Mouse (Mus musculus) CH12.LX (cell line): ENCODE results near the gene Cage1. TPM values are rescaled to one million over a fixed set of nuclear protein-coding genes. Genes with fewer than 3 reads are reported as not detected.

Source experiments
- DNase-seq: peaks from one replicate; pipeline ENCODE4 v3.0.0-alpha.2; 2013; ENCODE audit errors: extremely low read depth
- H3K27ac ChIP-seq: 2 replicates; pipeline ENCODE4 v1.5.1; 2012; ENCODE audit warnings: low read depth, mild to moderate bottlenecking, control low read depth, moderate library complexity; ENCODE audit not compliant: insufficient read depth
- H3K27me3 ChIP-seq: replicated peaks from 2 replicates; pipeline ENCODE3; 2012; ENCODE audit warnings: inconsistent platforms
- H3K36me3 ChIP-seq, 2 experiments: replicated peaks in 1 of 2; 2 replicates each; pipeline versions ENCODE3 to v1.6.1; 2012; ENCODE audit warnings: inconsistent platforms in 1 of 2, low read length in 1 of 2, mild to moderate bottlenecking in 1 of 2, mixed read lengths in 1 of 2, moderate library complexity in 1 of 2; ENCODE audit not compliant: control insufficient read depth in 1 of 2, insufficient read depth in 1 of 2
- H3K4me1 ChIP-seq, 2 experiments: 2 replicates each; pipeline ENCODE4 v1.6.1; 2012; ENCODE audit warnings: inconsistent platforms in 1 of 2, moderate library complexity in 1 of 2; ENCODE audit not compliant: insufficient read depth in 2 of 2, control insufficient read depth in 1 of 2
- H3K4me2 ChIP-seq: 2 replicates; pipeline ENCODE4 v1.6.1; 2012; ENCODE audit warnings: low read depth, mild to moderate bottlenecking, control low read depth; ENCODE audit not compliant: poor library complexity, insufficient read depth, severe bottlenecking
- H3K4me3 ChIP-seq, 3 experiments: fragments of 150-350 bp in 1 of 3; sonication (generic) in 1 of 3; replicated peaks in 1 of 3; 2 replicates each; pipeline versions ENCODE3 to v1.5.1; 2011 to 2012; ENCODE audit warnings: low read depth in 2 of 3, low read length in 2 of 3, mild to moderate bottlenecking in 2 of 3, moderate library complexity in 2 of 3, control low read depth in 1 of 3, improper control_type of control experiment in 1 of 3, inconsistent platforms in 1 of 3, mixed read lengths in 1 of 3; ENCODE audit not compliant: poor library complexity in 1 of 3
- H3K79me2 ChIP-seq: replicated peaks from 2 replicates; pipeline ENCODE4 v1.6.1; 2012; ENCODE audit warnings: mild to moderate bottlenecking, moderate library complexity; ENCODE audit not compliant: control insufficient read depth, poor library complexity, insufficient read depth, severe bottlenecking; ENCODE audit errors: extremely low read depth
- H3K9ac ChIP-seq: 2 replicates; pipeline ENCODE4 v1.6.1; 2012; ENCODE audit warnings: low read depth, mild to moderate bottlenecking, control low read depth, moderate library complexity; ENCODE audit not compliant: insufficient read depth
- H3K9me3 ChIP-seq: replicated peaks from 2 replicates; pipeline ENCODE3; 2012; ENCODE audit warnings: low read length, inconsistent platforms, mixed read lengths
- BHLHE40 ChIP-seq: IDR thresholded peaks from 2 replicates; pipeline ENCODE4 v1.6.1; 2011; ENCODE audit warnings: mild to moderate bottlenecking, low read depth, low read length, improper control_type of control experiment
- CHD1 ChIP-seq: IDR thresholded peaks from 2 replicates; pipeline ENCODE4 v1.6.1; 2012; ENCODE audit warnings: low read depth, low read length, improper control_type of control experiment, inconsistent platforms
- CHD2 ChIP-seq: IDR thresholded peaks from 2 replicates; pipeline ENCODE4 v1.6.1; 2011; ENCODE audit warnings: low read length, improper control_type of control experiment
- CTCF ChIP-seq, 2 experiments: IDR thresholded peaks in 1 of 2; conservative IDR thresholded peaks in 1 of 2; 2 replicates each; pipeline ENCODE4 v1.5.1; 2011 to 2012; ENCODE audit warnings: low read depth in 2 of 2, low read length in 2 of 2, improper control_type of control experiment in 1 of 2, inconsistent platforms in 1 of 2, mild to moderate bottlenecking in 1 of 2, moderate library complexity in 1 of 2
- E2F4 ChIP-seq: IDR thresholded peaks from 2 replicates; pipeline ENCODE4 v1.6.1; 2011; ENCODE audit warnings: low read depth, low read length, improper control_type of control experiment; ENCODE audit not compliant: insufficient replicate concordance
- ELF1 ChIP-seq: IDR thresholded peaks from 2 replicates; pipeline ENCODE4 v1.6.1; 2014; ENCODE audit warnings: low read depth, mild to moderate bottlenecking, inconsistent platforms, low read length, improper control_type of control experiment
- EP300 ChIP-seq: IDR thresholded peaks from 2 replicates; pipeline ENCODE4 v1.6.1; 2011; ENCODE audit warnings: low read length, improper control_type of control experiment
- ETS1 ChIP-seq: conservative IDR thresholded peaks from 2 replicates; pipeline ENCODE4 v1.6.1; 2012; ENCODE audit warnings: low read depth, mild to moderate bottlenecking, inconsistent platforms, low read length, improper control_type of control experiment, moderate library complexity
- GABPA ChIP-seq: IDR thresholded peaks from 2 replicates; pipeline ENCODE4 v1.6.1; 2012; ENCODE audit warnings: low read depth, low read length, improper control_type of control experiment, inconsistent platforms; ENCODE audit not compliant: insufficient replicate concordance
- HCFC1 ChIP-seq: IDR thresholded peaks from 2 replicates; pipeline ENCODE4 v1.6.1; 2012; ENCODE audit warnings: low read depth, mild to moderate bottlenecking, inconsistent platforms, low read length, improper control_type of control experiment
- IRF4 ChIP-seq: IDR thresholded peaks from 2 replicates; pipeline ENCODE4 v1.6.1; 2014; ENCODE audit warnings: low read depth, mild to moderate bottlenecking, inconsistent platforms, low read length, improper control_type of control experiment
- JUN ChIP-seq: IDR thresholded peaks from 2 replicates; pipeline ENCODE4 v1.6.1; 2011; ENCODE audit warnings: low read depth, mild to moderate bottlenecking, low read length, improper control_type of control experiment, moderate library complexity; ENCODE audit not compliant: insufficient read depth
- JUND ChIP-seq: conservative IDR thresholded peaks from 2 replicates; pipeline ENCODE4 v1.6.1; 2011; ENCODE audit warnings: low read depth, low read length, improper control_type of control experiment
- KAT2A ChIP-seq: IDR thresholded peaks from 2 replicates; pipeline ENCODE4 v1.6.1; 2012; ENCODE audit warnings: low read length, improper control_type of control experiment, inconsistent platforms; ENCODE audit not compliant: insufficient replicate concordance
- MAFK ChIP-seq: IDR thresholded peaks from 2 replicates; pipeline ENCODE4 v1.6.1; 2011; ENCODE audit warnings: low read length, improper control_type of control experiment; ENCODE audit not compliant: insufficient replicate concordance
- MAX ChIP-seq: IDR thresholded peaks from 2 replicates; pipeline ENCODE4 v1.6.1; 2011; ENCODE audit warnings: low read length, improper control_type of control experiment
- MAZ ChIP-seq: IDR thresholded peaks from 2 replicates; pipeline ENCODE4 v1.6.1; 2012; ENCODE audit warnings: low read depth, mild to moderate bottlenecking, inconsistent platforms, low read length, improper control_type of control experiment, moderate library complexity
- MEF2A ChIP-seq: IDR thresholded peaks from 2 replicates; pipeline ENCODE4 v1.6.1; 2014; ENCODE audit warnings: low read depth, mild to moderate bottlenecking, inconsistent platforms, low read length, improper control_type of control experiment, borderline replicate concordance
- MXI1 ChIP-seq: IDR thresholded peaks from 2 replicates; pipeline ENCODE4 v1.6.1; 2011; ENCODE audit warnings: mild to moderate bottlenecking, low read depth, low read length, improper control_type of control experiment
- MYC ChIP-seq: IDR thresholded peaks from 2 replicates; pipeline ENCODE4 v1.6.1; 2011; ENCODE audit warnings: low read depth, mild to moderate bottlenecking, improper control_type of control experiment, low read length
- NELFE ChIP-seq: IDR thresholded peaks from 2 replicates; pipeline ENCODE4 v1.6.1; 2011; ENCODE audit warnings: low read depth, low read length, improper control_type of control experiment
- NRF1 ChIP-seq: IDR thresholded peaks from 2 replicates; pipeline ENCODE4 v1.6.1; 2014; ENCODE audit warnings: low read depth, mild to moderate bottlenecking, inconsistent platforms, low read length, improper control_type of control experiment, moderate library complexity
- PAX5 ChIP-seq: IDR thresholded peaks from 2 replicates; pipeline ENCODE4 v1.6.1; 2012; ENCODE audit warnings: low read length, inconsistent platforms, mixed read lengths
- POLR2A ChIP-seq: IDR thresholded peaks from 2 replicates; pipeline ENCODE4 v1.6.1; 2011; ENCODE audit warnings: low read depth, mild to moderate bottlenecking, improper control_type of control experiment, low read length
- POLR2AphosphoS2 ChIP-seq: IDR thresholded peaks from 2 replicates; pipeline ENCODE4 v1.6.1; 2011; ENCODE audit warnings: low read depth, low read length, improper control_type of control experiment
- RAD21 ChIP-seq: IDR thresholded peaks from 2 replicates; pipeline ENCODE4 v1.6.1; 2011; ENCODE audit warnings: low read depth, mild to moderate bottlenecking, low read length, improper control_type of control experiment, moderate library complexity
- RCOR1 ChIP-seq: conservative IDR thresholded peaks from 2 replicates; pipeline ENCODE4 v1.6.1; 2012; ENCODE audit warnings: low read depth, mild to moderate bottlenecking, inconsistent platforms, low read length, improper control_type of control experiment
- SMC3 ChIP-seq: IDR thresholded peaks from 2 replicates; pipeline ENCODE4 v1.6.1; 2011; ENCODE audit warnings: low read depth, low read length, improper control_type of control experiment
- TBP ChIP-seq: conservative IDR thresholded peaks from 2 replicates; pipeline ENCODE4 v1.6.1; 2011; ENCODE audit warnings: low read depth, low read length, improper control_type of control experiment
- TCF12 ChIP-seq: IDR thresholded peaks from 2 replicates; pipeline ENCODE4 v1.6.1; 2014; ENCODE audit warnings: low read depth, mild to moderate bottlenecking, inconsistent platforms, low read length, improper control_type of control experiment
- USF1 ChIP-seq: IDR thresholded peaks from 2 replicates; pipeline ENCODE4 v1.6.1; 2014; ENCODE audit warnings: low read depth, mild to moderate bottlenecking, inconsistent platforms, low read length, improper control_type of control experiment
- USF2 ChIP-seq: conservative IDR thresholded peaks from 2 replicates; pipeline ENCODE4 v1.6.1; 2011; ENCODE audit warnings: low read depth, low read length, improper control_type of control experiment
- ZC3H11A ChIP-seq: IDR thresholded peaks from 2 replicates; pipeline ENCODE4 v1.6.1; 2012; ENCODE audit warnings: low read depth, mild to moderate bottlenecking, inconsistent platforms, low read length, improper control_type of control experiment
- ZKSCAN1 ChIP-seq: IDR thresholded peaks from 2 replicates; pipeline ENCODE4 v1.6.1; 2012; ENCODE audit warnings: low read depth, inconsistent platforms, low read length, improper control_type of control experiment, borderline replicate concordance
- ZMIZ1 ChIP-seq: IDR thresholded peaks from 2 replicates; pipeline ENCODE4 v1.6.1; 2012; ENCODE audit warnings: low read depth, mild to moderate bottlenecking, inconsistent platforms, low read length, improper control_type of control experiment
- ZNF384 ChIP-seq: IDR thresholded peaks from 2 replicates; pipeline ENCODE4 v1.6.1; 2012; ENCODE audit warnings: low read depth, low read length, improper control_type of control experiment, inconsistent platforms
- dilution Hi-C: fragments of 300-500 bp; cut with MboI; formaldehyde crosslinking; loops from 2 replicates; pipeline ENCODE4 v1.14.3; 2020; ENCODE audit warnings: low sequenced_read_pairs; ENCODE audit not compliant: extremely low pct_unique_long_range_greater_than_20kb, extremely low pct_ligation_motif_present
- in situ Hi-C: fragments of 300-500 bp; cut with MboI; formaldehyde crosslinking; loops from 3 replicates; pipeline ENCODE4 v1.14.3; 2019; ENCODE audit warnings: low sequenced_read_pairs, low pct_ligation_motif_present, low pct_unique_long_range_greater_than_20kb, mixed read lengths
- polyA plus RNA-seq: library from polyadenylated mRNA; unstranded; fragments of >175 nt; gene quantifications from 2 replicates; pipeline ENCODE4 v1.2.1, GENCODE M21; 2012; ENCODE audit warnings: low read depth; ENCODE audit not compliant: insufficient read length
- total RNA-seq, 2 experiments: library from RNA; depleted of rRNA; stranded (reverse); fragments of 300-350 nt in 1 of 2; fragments of >200 nt in 1 of 2; gene quantifications; 2 replicates each; pipeline ENCODE4 v1.2.3; 2012 to 2014

The Cage1 gene
- total and polyA plus RNA-seq, 3 experiments, result 1.2 to 1.4 (median 1.3) TPM

DNA sequence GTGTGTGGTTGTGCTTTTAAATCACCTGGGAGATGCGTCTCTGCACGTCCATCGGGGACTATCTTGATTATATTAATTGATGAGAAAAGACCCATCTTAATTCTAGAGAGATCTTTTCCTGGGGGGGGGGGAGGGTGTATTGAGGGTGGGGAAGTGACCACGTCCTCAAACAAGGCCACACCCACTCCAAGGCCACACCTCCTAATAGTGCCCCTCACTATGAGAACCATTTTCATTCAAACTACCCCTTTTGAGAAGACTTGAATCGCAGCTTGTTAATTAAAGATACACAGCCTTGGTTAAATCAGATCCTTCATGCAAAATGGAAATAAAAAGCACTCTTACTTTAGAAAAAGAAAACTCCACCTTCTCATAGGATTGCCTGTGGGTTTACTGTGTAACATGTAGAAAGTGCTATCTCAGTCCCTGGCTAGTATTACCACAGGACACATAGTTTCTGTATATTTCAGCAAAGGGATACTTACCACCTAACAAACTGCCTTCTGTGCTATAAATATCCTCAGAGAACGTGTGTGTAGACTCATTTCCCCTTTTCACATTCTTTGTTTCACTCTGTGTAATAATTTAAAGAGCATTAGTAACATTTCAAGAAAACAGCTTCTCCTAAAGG lies 9.1 kb downstream of the Cage1 start:
- Histone ChIP-seq H3K4me2 (peak overlapping the region; percentile 78), H3K4me3 (peak overlapping the region in 1 of 3 experiments; percentile 26), H3K27ac (peak overlapping the region; percentile 73), H3K9ac (peak overlapping the region; percentile 37)
- dilution Hi-C loops (no loop called here), in situ Hi-C loops (no loop called here)
- peak; percentile 98 for TF ChIP-seq MEF2A
- TF ChIP-seq JUN, result peak; percentile 59; the same call in 1 of the 2 replicates
- no peak; the same call in 1 of the 2 replicates for TF ChIP-seq POLR2A
- no peak for TF ChIP-seq NELFE
- TF ChIP-seq CTCF (conservative IDR thresholded peaks at IDR 0.05 in 1 of 2, IDR thresholded peaks at IDR 0.05 in 1 of 2; ENCODE audit: low read depth in 2 of 2, low read length in 2 of 2), result no peak
- peak; percentile 64; the same call in 1 of the 2 replicates for TF ChIP-seq MYC
- TF ChIP-seq E2F4, result no peak
- no peak for TF ChIP-seq PAX5
- no peak for TF ChIP-seq GABPA
- TF ChIP-seq SMC3, result no peak
- peak; percentile 35 for TF ChIP-seq TCF12
- TF ChIP-seq NRF1, result no peak
- peak; percentile 65 for TF ChIP-seq ETS1
- no peak; the same call in 1 of the 2 replicates for TF ChIP-seq MAX
- no peak for TF ChIP-seq ZNF384
- no peak for TF ChIP-seq MAZ
- peak; percentile 74; the same call in 1 of the 2 replicates for TF ChIP-seq TBP
- peak; percentile 92 for TF ChIP-seq BHLHE40
- TF ChIP-seq JUND, result peak; percentile 80
- TF ChIP-seq ZMIZ1, result no peak
- no peak for TF ChIP-seq ZC3H11A
- TF ChIP-seq HCFC1, result 0 out of 2 replicates have a peak, but pooled peaks have one; percentile 40
- no peak for TF ChIP-seq RAD21
- TF ChIP-seq KAT2A, result no peak
- TF ChIP-seq ZKSCAN1, result no peak
- TF ChIP-seq IRF4, result peak; percentile 92
- TF ChIP-seq POLR2AphosphoS2, result no peak
- 0 out of 2 replicates have a peak, but pooled peaks have one; percentile 12 for TF ChIP-seq MAFK
- TF ChIP-seq USF1, result no peak
- peak; percentile 79; the same call in 1 of the 2 replicates for TF ChIP-seq CHD1
- TF ChIP-seq MXI1, result no peak
- peak; percentile 31; the same call in 1 of the 2 replicates for TF ChIP-seq RCOR1
- TF ChIP-seq CHD2, result peak; percentile 42
- TF ChIP-seq EP300, result peak; percentile 89
- TF ChIP-seq USF2, result no peak
- TF ChIP-seq ELF1, result no peak
- TF ChIP-seq, all 38 proteins: peak for 15
- no peaks in the 10 kb centered on the region for H3K79me2 ChIP-seq
- peak; percentile 73 for DNase-seq
- H3K9me3 ChIP-seq, result peaks cover 6% of the 10 kb centered on the region
- H3K27me3 ChIP-seq, result no peaks in the 10 kb centered on the region
- peaks cover 0 to 3% of the 10 kb centered on the region in 2 experiments for H3K36me3 ChIP-seq
- peaks cover 4 to 29% of the 10 kb centered on the region in 2 experiments; a peak in 3 of 4 replicates for H3K4me1 ChIP-seq
